Mouse (Mus musculus) neural tube, embryonic 13.5 days (tissue): Measurements from ENCODE around the gene BC030867. TPM values are rescaled to one million over a fixed set of nuclear protein-coding genes. Genes with fewer than 3 reads are reported as not detected.
"Not testable (repeated sequence)": the region's sequence is repeated elsewhere in the genome, so short reads cannot be mapped to it uniquely, and the experiment has no call there.

Experiments
- ATAC-seq: fragments of 200-750 bp; cut with Nextera tagmentation; 2 replicates; pipeline ENCODE4 v1.8.0; 2017; ENCODE audit warnings: low read depth, mild to moderate bottlenecking, moderate TSS enrichment, moderate library complexity
- H3K27ac ChIP-seq: fragments of 300-500 bp; sonication (generic); replicated peaks from 2 replicates; pipeline ENCODE4 v1.5.1; 2015; ENCODE audit warnings: moderate library complexity, mild to moderate bottlenecking, inconsistent platforms
- H3K27me3 ChIP-seq: fragments of 300-500 bp; sonication (generic); 2 replicates; pipeline ENCODE4 v1.6.1; 2015; ENCODE audit warnings: mild to moderate bottlenecking, inconsistent platforms
- H3K36me3 ChIP-seq: fragments of 300-500 bp; sonication (generic); 2 replicates; pipeline ENCODE4 v1.6.1; 2015; ENCODE audit warnings: mild to moderate bottlenecking, inconsistent platforms
- H3K4me1 ChIP-seq: fragments of 300-500 bp; sonication (generic); replicated peaks from 2 replicates; pipeline ENCODE4 v1.6.1; 2015; ENCODE audit warnings: inconsistent platforms
- H3K4me2 ChIP-seq: fragments of 300-500 bp; sonication (generic); 2 replicates; pipeline ENCODE4 v1.6.1; 2015; ENCODE audit warnings: inconsistent platforms, mild to moderate bottlenecking, moderate library complexity
- H3K4me3 ChIP-seq: fragments of 300-500 bp; sonication (generic); 2 replicates; pipeline ENCODE4 v1.5.1; 2015; ENCODE audit warnings: mild to moderate bottlenecking, inconsistent platforms
- H3K9ac ChIP-seq: fragments of 300-500 bp; sonication (generic); 2 replicates; pipeline ENCODE4 v1.6.1; 2015; ENCODE audit warnings: moderate library complexity, mild to moderate bottlenecking, inconsistent platforms
- H3K9me3 ChIP-seq: fragments of 300-500 bp; sonication (generic); 2 replicates; pipeline ENCODE4 v1.6.1; 2016; ENCODE audit warnings: inconsistent platforms
- WGBS: fragments of 180-500 bp; shearing (Covaris S2); methylation state at CpG from one replicate; pipeline ENCODE4 v1.1.7; 2015; 5-methylcytosine and 5-hydroxymethylcytosine counted together
- polyA plus RNA-seq: library from polyadenylated mRNA; unstranded; fragments of >200 nt; fragmentation: Nextera tagmentation; extraction: Ambion mirVana; gene quantifications from 2 replicates; pipeline ENCODE4 v1.2.1, GENCODE M21; 2015

The BC030867 gene
- polyA plus RNA-seq, 1 experiment from 2014 or later, result 1.9 TPM

- Histone ChIP-seq H3K27ac (no peak overlapping the region), H3K36me3 (no peaks in the 10 kb centered on the region), H3K4me2 (no peak overlapping the region), H3K9ac (no peak overlapping the region), H3K4me3 (no peak overlapping the region), H3K9me3 (no peaks in the 10 kb centered on the region), H3K27me3 (no peaks in the 10 kb centered on the region), H3K4me1 (0 out of 2 replicates have a peak, but pooled peaks cover 4% of the 10 kb centered on the region)
- 72% methylated on average over 14 of the region's 14 CpGs for WGBS
- ATAC-seq, result no peak
Observed at GRCm38 (mm10) chr11:102265816-102266215, 17.1 kb downstream of the BC030867 start.

GRCm38 (mm10) chr11:102266631-102267355 is 18.1 kb downstream of the BC030867 start:
- H3K4me1 ChIP-seq, result 0 out of 2 replicates have a peak, but pooled peaks cover 4% of the 10 kb centered on the region
- no peak overlapping the region for H3K27ac ChIP-seq
- no peaks in the 10 kb centered on the region for H3K36me3 ChIP-seq
- no peaks in the 10 kb centered on the region for H3K9me3 ChIP-seq
- no peak for ATAC-seq
- WGBS, result 92% methylated on average over 8 of the region's 8 CpGs
- H3K9ac ChIP-seq, result no peak overlapping the region
- H3K4me3 ChIP-seq, result no peak overlapping the region
- H3K27me3 ChIP-seq, result no peaks in the 10 kb centered on the region
- H3K4me2 ChIP-seq, result no peak overlapping the region

GRCm38 (mm10) chr11:102267480-102267879 is 18.8 kb downstream of the BC030867 start:
- Histone ChIP-seq H3K27ac (no peak overlapping the region), H3K4me1 (0 out of 2 replicates have a peak, but pooled peaks cover 4% of the 10 kb centered on the region), H3K4me2 (no peak overlapping the region), H3K27me3 (no peaks in the 10 kb centered on the region), H3K9ac (no peak overlapping the region), H3K9me3 (no peaks in the 10 kb centered on the region), H3K36me3 (no peaks in the 10 kb centered on the region), H3K4me3 (no peak overlapping the region)
- 8% methylated on average over 11 of the region's 11 CpGs for WGBS
- peak; percentile 80 for ATAC-seq

- H3K27me3 ChIP-seq, result no peaks in the 10 kb centered on the region
- 0 out of 2 replicates have a peak, but pooled peaks cover 4% of the 10 kb centered on the region for H3K4me1 ChIP-seq
- H3K9me3 ChIP-seq, result no peaks in the 10 kb centered on the region
- H3K27ac ChIP-seq, result no peak within 1 kb of the TSS
- WGBS, result 85% methylated on average over 12 of the region's 12 CpGs
- H3K9ac ChIP-seq, result no peak within 1 kb of the TSS
- no peak within 1 kb of the TSS for H3K4me2 ChIP-seq
- no peak for ATAC-seq
- no peak within 1 kb of the TSS for H3K4me3 ChIP-seq
- no peaks in the 10 kb centered on the region for H3K36me3 ChIP-seq
Observed at GRCm38 (mm10) chr11:102268520-102269244, 20.0 kb downstream of the BC030867 start, which contains the start of gene Asb16. TSS of gene Asb16 (plus strand) at chr11:102268743.

GRCm38 (mm10) chr11:102276411-102276915 is 27.8 kb downstream of the BC030867 start:
- H3K4me3 ChIP-seq, result peak overlapping the region; percentile 40
- no peaks in the 10 kb centered on the region for H3K36me3 ChIP-seq
- peak overlapping the region; percentile 78 for H3K4me2 ChIP-seq
- peak overlapping the region; percentile 70 for H3K9ac ChIP-seq
- H3K9me3 ChIP-seq, result no peaks in the 10 kb centered on the region
- WGBS, result 2% methylated on average over 33 of the region's 33 CpGs
- peaks cover 18% of the 10 kb centered on the region for H3K27me3 ChIP-seq
- H3K4me1 ChIP-seq, result peaks cover 14% of the 10 kb centered on the region
- ATAC-seq, result peak; percentile 81
- no peak overlapping the region for H3K27ac ChIP-seq

- H3K36me3 ChIP-seq, result no peaks in the 10 kb centered on the region
- no peak overlapping the region for H3K4me2 ChIP-seq
- peaks cover 14% of the 10 kb centered on the region for H3K4me1 ChIP-seq
- no peak for ATAC-seq
- peaks cover 18% of the 10 kb centered on the region for H3K27me3 ChIP-seq
- no peak overlapping the region for H3K27ac ChIP-seq
- no peak overlapping the region for H3K4me3 ChIP-seq
- H3K9ac ChIP-seq, result no peak overlapping the region
- no peaks in the 10 kb centered on the region for H3K9me3 ChIP-seq
- 63% methylated on average over 8 of the region's 12 CpGs for WGBS
Observed at GRCm38 (mm10) chr11:102277754-102278153, 29.1 kb downstream of the BC030867 start.

GRCm38 (mm10) chr11:102279595-102279994 is 30.9 kb downstream of the BC030867 start:
- 87% methylated on average over 3 of the region's 3 CpGs for WGBS
- H3K4me3 ChIP-seq, result no peak overlapping the region

GRCm38 (mm10) chr11:102280267-102280666 is 31.6 kb downstream of the BC030867 start:
- Histone ChIP-seq H3K4me1 (peaks cover 14% of the 10 kb centered on the region), H3K27me3 (peaks cover 14% of the 10 kb centered on the region)
- ATAC-seq, H3K36me3 ChIP-seq, H3K9ac ChIP-seq, H3K9me3 ChIP-seq, H3K4me3 ChIP-seq, H3K27ac ChIP-seq, H3K4me2 ChIP-seq: not testable (repeated sequence)
- 76% methylated on average over 6 of the region's 6 CpGs for WGBS

More at GRCm38 (mm10) chr11:102279595-102279994, 30.9 kb downstream of the BC030867 start:
- no peak overlapping the region for H3K9ac ChIP-seq
- H3K4me1 ChIP-seq, result peaks cover 14% of the 10 kb centered on the region
- ATAC-seq, result no peak
- no peaks in the 10 kb centered on the region for H3K36me3 ChIP-seq
- H3K27me3 ChIP-seq, result peaks cover 18% of the 10 kb centered on the region
- no peaks in the 10 kb centered on the region for H3K9me3 ChIP-seq
- no peak overlapping the region for H3K4me2 ChIP-seq
- H3K27ac ChIP-seq, result no peak overlapping the region

- peak overlapping the region; percentile 69 for H3K4me2 ChIP-seq
- H3K27ac ChIP-seq, result peak overlapping the region; percentile 83
- no peaks in the 10 kb centered on the region for H3K27me3 ChIP-seq
- no peaks in the 10 kb centered on the region for H3K9me3 ChIP-seq
- 91% methylated on average over 6 of the region's 6 CpGs for WGBS
- H3K4me1 ChIP-seq, result peaks cover 20% of the 10 kb centered on the region
- H3K4me3 ChIP-seq, result peak overlapping the region; percentile 62
- H3K36me3 ChIP-seq, result peaks cover 19% of the 10 kb centered on the region
- H3K9ac ChIP-seq, result no peak overlapping the region
- ATAC-seq, result no peak
Observed at GRCm38 (mm10) chr11:102283922-102284321, 35.2 kb downstream of the BC030867 start.

GRCm38 (mm10) chr11:102284501-102285094 is 35.9 kb downstream of the BC030867 start, which contains the start of gene Tmub2:
TSS of gene Tmub2 (plus strand) at chr11:102284931.
- no peaks in the 10 kb centered on the region for H3K27me3 ChIP-seq
- H3K27ac ChIP-seq, result peak within 1 kb of the TSS; percentile 83
- peaks cover 20% of the 10 kb centered on the region for H3K4me1 ChIP-seq
- H3K9ac ChIP-seq, result peak within 1 kb of the TSS; percentile 83
- H3K36me3 ChIP-seq, result peaks cover 25% of the 10 kb centered on the region
- ATAC-seq, result peak; percentile 89
- peak within 1 kb of the TSS; percentile 69 for H3K4me2 ChIP-seq
- no peaks in the 10 kb centered on the region for H3K9me3 ChIP-seq
- peak within 1 kb of the TSS; percentile 62 for H3K4me3 ChIP-seq
- WGBS, result under 1% methylated on average over 32 of the region's 32 CpGs

GRCm38 (mm10) chr11:102285095-102285834 is 36.6 kb downstream of the BC030867 start:
- peak; percentile 76 for ATAC-seq
- WGBS, result 4% methylated on average over 31 of the region's 31 CpGs
- Histone ChIP-seq H3K4me1 (peaks cover 20% of the 10 kb centered on the region), H3K27ac (peak overlapping the region; percentile 83), H3K4me3 (peak overlapping the region; percentile 62), H3K9me3 (no peaks in the 10 kb centered on the region), H3K4me2 (peak overlapping the region; percentile 69), H3K36me3 (peaks cover 32% of the 10 kb centered on the region), H3K9ac (peak overlapping the region; percentile 83), H3K27me3 (no peaks in the 10 kb centered on the region)
